Mouse (Mus musculus) central nervous system, embryonic 14 days (tissue): Measurements from ENCODE around the gene Megf8. TPM values are rescaled to one million over a fixed set of nuclear protein-coding genes. Genes with fewer than 3 reads are reported as not detected.

ENCODE experiments used
- polyA plus RNA-seq: library from polyadenylated mRNA; depleted of rRNA; stranded (reverse); fragments of >200 nt; gene quantifications from 2 replicates; pipeline ENCODE4 v1.2.3, GENCODE M21; 2012; rRNA removed

Megf8 gene
- 45.9 and 47.2 TPM in 2 replicates for polyA plus RNA-seq

GRCm38 (mm10) chr7:25316532-25317445 lies at the start of gene Megf8:
Gene Megf8, plus strand, starts transcription at chr7:25317164.

GRCm38 (mm10) chr7:25267301-25267750 lies 49.6 kb upstream of the Megf8 start, which contains the start of gene Cic:
Gene Cic, plus strand, starts transcription at chr7:25267704.

GRCm38 (mm10) chr7:25297454-25298325 lies 19.3 kb upstream of the Megf8 start, which contains the start of gene Pafah1b3:
Gene Pafah1b3, minus strand, starts transcription at chr7:25297986.

GRCm38 (mm10) chr7:25301063-25301462 lies 15.9 kb upstream of the Megf8 start, which contains the start of gene Prr19:
Gene Prr19, plus strand, starts transcription at chr7:25301411.

GRCm38 (mm10) chr7:25305956-25306613 lies 10.9 kb upstream of the Megf8 start, which contains the start of gene Tmem145:
Gene Tmem145, plus strand, starts transcription at chr7:25306106.

GRCm38 (mm10) chr7:25369058-25369749 lies 52.2 kb downstream of the Megf8 start, which contains the start of gene Cnfn:
Gene Cnfn, minus strand, starts transcription at chr7:25369724.

GRCm38 (mm10) chr7:25398610-25399009 lies 81.6 kb downstream of the Megf8 start, which contains the start of gene Lipe:
Gene Lipe, minus strand, starts transcription at chr7:25398710.

GRCm38 (mm10) chr7:25412833-25413441 lies 96.0 kb downstream of the Megf8 start, which contains the start of gene Cxcl17:
Gene Cxcl17, minus strand, starts transcription at chr7:25412886.

Other genes with a start within 250 kb of the Megf8 start
- gene Grik5, start 244.8 kb upstream of the Megf8 start, polyA plus RNA-seq = 120 and 130 TPM in 2 replicates
- 36.7 and 37.7 TPM in 2 replicates for gene Zfp574, start 244.6 kb upstream of the Megf8 start, polyA plus RNA-seq
- gene Pou2f2, start 137.4 kb upstream of the Megf8 start, polyA plus RNA-seq = 37.3 and 37.7 TPM in 2 replicates
- 14.1 and 16.0 TPM in 2 replicates for gene Dedd2, start 96.5 kb upstream of the Megf8 start, polyA plus RNA-seq
- gene Zfp526, start 95.7 kb upstream of the Megf8 start, polyA plus RNA-seq = 8.8 and 9.1 TPM in 2 replicates
- gene Gsk3a, start 79.3 kb upstream of the Megf8 start, polyA plus RNA-seq = 199 and 203 TPM in 2 replicates
- 28.3 and 33.7 TPM in 2 replicates for gene Erf, start 66.4 kb upstream of the Megf8 start, polyA plus RNA-seq
- gene Cic, start 49.5 kb upstream of the Megf8 start, polyA plus RNA-seq = 144 and 151 TPM in 2 replicates
- 586 and 600 TPM in 2 replicates for gene Pafah1b3, start 19.2 kb upstream of the Megf8 start, polyA plus RNA-seq
- gene Prr19, start 15.8 kb upstream of the Megf8 start, polyA plus RNA-seq = 1.3 and 2.1 TPM in 2 replicates
- 122 and 148 TPM in 2 replicates for gene Tmem145, start 11.1 kb upstream of the Megf8 start, polyA plus RNA-seq
- gene Cnfn, start 52.6 kb downstream of the Megf8 start, polyA plus RNA-seq = 0.11 TPM in 1 of 2 replicates, not detected in the other
- 11.5 and 12.0 TPM in 2 replicates for gene Lipe, start 81.5 kb downstream of the Megf8 start, polyA plus RNA-seq
- gene Cxcl17, start 95.7 kb downstream of the Megf8 start, polyA plus RNA-seq = 0.10 TPM in 1 of 2 replicates, not detected in the other
- 1.1 and 1.3 TPM in 2 replicates for gene Ceacam1, start 160.4 kb downstream of the Megf8 start, polyA plus RNA-seq
- gene Ceacam2, start 222.7 kb downstream of the Megf8 start, polyA plus RNA-seq = not detected in 2 replicates